Mouse (Mus musculus) embryonic facial prominence, embryonic 14.5 days (tissue): ENCODE measurements at regions not wholly inside any gene's neighbourhood (a gene's known extent, or its start where the extent isn't known, plus 50 kb on each side); places are given as distances from the start of the nearest gene placed in this dataset.
"Not testable (repeated sequence)": the region's sequence is repeated elsewhere in the genome, so short reads cannot be mapped to it uniquely, and the experiment has no call there.

Experiments used
- ATAC-seq: fragments of 200-750 bp; cut with Nextera tagmentation; 2 replicates; pipeline ENCODE4 v1.8.0; 2017; ENCODE audit warnings: low read depth, moderate number of reproducible peaks, moderate TSS enrichment
- DNase-seq: peaks from one replicate; pipeline ENCODE4 v3.0.0-alpha.2; 2015; ENCODE audit warnings: low spot score
- H3K27ac ChIP-seq: fragments of 300-500 bp; sonication (generic); replicated peaks from 2 replicates; pipeline ENCODE4 v1.5.1; 2014; ENCODE audit warnings: low read depth, mild to moderate bottlenecking, low read length, moderate library complexity
- H3K27me3 ChIP-seq: fragments of 300-500 bp; sonication (generic); replicated peaks from 2 replicates; pipeline ENCODE4 v1.6.1; 2014; ENCODE audit warnings: low read length; ENCODE audit not compliant: control insufficient read depth, insufficient read depth
- H3K36me3 ChIP-seq: fragments of 300-500 bp; sonication (generic); 2 replicates; pipeline ENCODE4 v1.6.1; 2014; ENCODE audit warnings: low read length, mixed read lengths; ENCODE audit not compliant: control insufficient read depth, insufficient read depth
- H3K4me1 ChIP-seq: fragments of 300-500 bp; sonication (generic); 2 replicates; pipeline ENCODE4 v1.6.1; 2014; ENCODE audit warnings: antibody characterized with exemption, low read length; ENCODE audit not compliant: control insufficient read depth, insufficient read depth
- H3K4me2 ChIP-seq: fragments of 300-500 bp; sonication (generic); 2 replicates; pipeline ENCODE4 v1.6.1; 2014; ENCODE audit warnings: low read depth, mild to moderate bottlenecking, low read length, moderate library complexity, mixed read lengths
- H3K4me3 ChIP-seq: fragments of 300-500 bp; sonication (generic); 2 replicates; pipeline ENCODE4 v1.5.1; 2014; ENCODE audit warnings: low read depth, mild to moderate bottlenecking, low read length
- H3K9ac ChIP-seq: fragments of 300-500 bp; sonication (generic); 2 replicates; pipeline ENCODE4 v1.6.1; 2014; ENCODE audit warnings: low read depth, mild to moderate bottlenecking, low read length, moderate library complexity, mixed read lengths
- H3K9me3 ChIP-seq: fragments of 300-500 bp; sonication (generic); 2 replicates; pipeline ENCODE4 v1.6.1; 2016; ENCODE audit warnings: low read length; ENCODE audit not compliant: control insufficient read depth
- WGBS: fragments of 180-500 bp; shearing (Covaris S2); extraction: QIAGEN DNeasy Blood & Tissue Kit; methylation state at CpG from one replicate; pipeline ENCODE4 v1.1.7; 2014; 5-methylcytosine and 5-hydroxymethylcytosine counted together

DNA sequence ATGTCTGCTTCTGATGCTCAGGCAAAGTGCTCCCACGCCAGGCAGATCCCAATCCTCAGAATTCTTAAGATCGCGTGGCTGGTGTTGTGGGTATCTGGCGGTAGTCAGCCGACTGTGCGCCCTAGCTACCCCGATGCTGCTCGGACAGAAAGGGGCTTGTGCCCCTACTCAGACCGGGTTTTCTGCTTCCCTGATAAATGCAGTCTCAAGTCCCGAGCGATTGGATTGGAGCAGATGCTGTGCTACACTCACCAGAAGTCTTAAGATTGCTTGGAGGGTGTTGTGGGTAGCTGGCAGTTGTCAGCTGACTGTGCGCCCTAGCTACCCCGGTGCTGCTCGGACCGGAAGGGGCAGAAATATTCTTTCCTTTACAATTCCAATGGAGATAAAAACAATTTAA lies 99.3 kb downstream of the Gm7489 start:
- WGBS, result 89% methylated on average over 15 of the region's 15 CpGs
- ATAC-seq, H3K9me3 ChIP-seq, H3K4me2 ChIP-seq, H3K9ac ChIP-seq, H3K27ac ChIP-seq, H3K36me3 ChIP-seq, H3K4me3 ChIP-seq, DNase-seq, H3K4me1 ChIP-seq, H3K27me3 ChIP-seq: not testable (repeated sequence)

DNA sequence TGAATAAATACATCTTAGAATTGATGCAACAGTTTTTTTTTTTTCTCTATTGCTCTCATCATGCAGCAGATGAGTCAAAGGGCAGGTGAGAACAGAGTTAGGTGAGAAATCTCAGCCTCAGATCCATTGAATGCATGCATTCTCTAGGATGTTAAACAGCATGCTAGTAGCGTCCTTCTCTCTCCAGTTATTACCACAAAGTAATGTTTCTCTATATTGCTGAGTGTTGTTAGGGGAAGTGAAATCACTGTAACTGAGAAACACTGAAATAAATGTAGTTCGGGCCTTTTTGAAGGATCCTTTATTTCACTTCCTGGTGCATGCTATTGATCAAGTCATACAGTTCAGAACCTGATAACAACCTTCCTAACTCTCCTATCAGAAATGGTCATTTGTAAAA lies 105.2 kb downstream of the Gm7489 start:
- WGBS, result 70% methylated on average over 2 of the region's 2 CpGs
- Histone ChIP-seq H3K9me3 (no peaks in the 10 kb centered on the region), H3K27ac (no peak overlapping the region), H3K9ac (no peak overlapping the region), H3K4me1 (no peaks in the 10 kb centered on the region), H3K4me2 (no peak overlapping the region), H3K4me3 (no peak overlapping the region), H3K27me3 (no peaks in the 10 kb centered on the region), H3K36me3 (no peaks in the 10 kb centered on the region)
- DNase-seq (no peak), ATAC-seq (no peak)

DNA sequence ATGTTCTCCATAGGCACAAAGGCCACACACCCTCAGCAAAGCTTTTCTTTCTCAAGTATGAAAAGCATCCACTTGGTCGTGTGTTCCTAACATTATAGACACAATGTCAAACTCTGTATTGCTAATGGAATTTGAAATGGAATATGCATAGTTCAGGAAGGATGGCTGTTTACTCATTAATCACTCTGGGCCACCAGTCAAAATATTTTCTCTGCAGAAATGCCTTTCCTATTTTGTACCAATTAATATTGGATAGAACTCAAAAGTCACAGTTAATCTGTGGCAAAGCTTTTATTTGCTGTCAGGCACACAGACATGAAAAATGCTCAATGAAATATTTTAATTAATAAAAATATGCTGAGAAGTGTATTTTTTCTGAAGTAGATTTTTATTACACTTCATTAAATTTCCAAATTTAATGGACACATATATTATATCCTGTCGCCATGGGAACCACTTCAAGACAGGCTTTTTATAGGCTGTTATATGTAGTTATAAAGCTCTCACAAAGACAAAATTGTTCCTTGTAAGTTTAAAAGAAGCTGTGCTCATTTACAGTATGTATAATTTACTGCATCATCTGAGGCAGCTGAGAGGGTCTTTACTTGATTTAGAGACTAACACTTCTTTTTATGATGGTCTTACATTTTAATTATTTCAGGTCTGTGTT lies 110.6 kb downstream of the Gm7489 start:
- no peak overlapping the region for H3K4me2 ChIP-seq
- no peaks in the 10 kb centered on the region for H3K4me1 ChIP-seq
- H3K36me3 ChIP-seq, result no peaks in the 10 kb centered on the region
- no peak overlapping the region for H3K27ac ChIP-seq
- WGBS, result 66% methylated on average over 2 of the region's 2 CpGs
- H3K9ac ChIP-seq, result no peak overlapping the region
- H3K9me3 ChIP-seq, result no peaks in the 10 kb centered on the region
- DNase-seq (no peak), ATAC-seq (no peak)
- H3K27me3 ChIP-seq, result no peaks in the 10 kb centered on the region
- H3K4me3 ChIP-seq, result no peak overlapping the region

DNA sequence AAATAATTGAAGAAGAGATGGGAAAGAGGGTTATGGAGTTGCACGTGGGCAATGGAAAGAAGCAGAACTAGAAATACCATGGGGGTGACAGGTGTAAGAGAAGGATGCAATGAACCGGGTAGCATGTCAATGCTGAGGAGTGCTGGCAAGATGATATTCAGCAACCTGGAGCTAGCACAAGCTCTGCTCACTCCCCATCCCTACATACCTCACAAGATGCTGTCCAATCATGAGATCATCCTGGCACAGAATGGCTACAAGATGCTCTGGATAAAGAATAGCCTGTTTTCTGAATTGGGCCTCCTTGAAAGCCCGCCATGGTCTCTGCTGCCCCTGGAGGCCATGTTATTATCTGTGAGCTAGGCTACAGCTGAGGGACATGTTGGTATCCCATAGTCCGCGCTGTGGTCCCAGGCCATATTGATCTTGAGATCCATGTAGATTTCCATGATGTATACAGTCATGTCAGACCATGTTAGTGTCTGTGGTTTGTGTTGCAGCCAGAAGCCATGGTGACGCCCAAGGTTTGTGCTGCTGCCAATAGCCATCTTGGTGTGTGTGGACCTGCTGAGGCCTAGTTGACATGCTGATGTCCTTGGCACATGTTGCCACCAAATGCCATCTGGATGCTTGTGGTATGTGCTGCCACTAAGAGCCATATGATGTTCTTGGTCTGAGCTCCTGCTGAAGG lies 114.0 kb downstream of the Gm7489 start:
- H3K9me3 ChIP-seq, result no peaks in the 10 kb centered on the region
- WGBS, result 93% methylated on average over 6 of the region's 6 CpGs
- no peaks in the 10 kb centered on the region for H3K36me3 ChIP-seq
- no peaks in the 10 kb centered on the region for H3K27me3 ChIP-seq
- H3K4me1 ChIP-seq, result no peaks in the 10 kb centered on the region
- ATAC-seq (no peak), DNase-seq (no peak)
- H3K4me2 ChIP-seq, result no peak overlapping the region
- no peak overlapping the region for H3K4me3 ChIP-seq
- H3K9ac ChIP-seq, result no peak overlapping the region
- no peak overlapping the region for H3K27ac ChIP-seq

DNA sequence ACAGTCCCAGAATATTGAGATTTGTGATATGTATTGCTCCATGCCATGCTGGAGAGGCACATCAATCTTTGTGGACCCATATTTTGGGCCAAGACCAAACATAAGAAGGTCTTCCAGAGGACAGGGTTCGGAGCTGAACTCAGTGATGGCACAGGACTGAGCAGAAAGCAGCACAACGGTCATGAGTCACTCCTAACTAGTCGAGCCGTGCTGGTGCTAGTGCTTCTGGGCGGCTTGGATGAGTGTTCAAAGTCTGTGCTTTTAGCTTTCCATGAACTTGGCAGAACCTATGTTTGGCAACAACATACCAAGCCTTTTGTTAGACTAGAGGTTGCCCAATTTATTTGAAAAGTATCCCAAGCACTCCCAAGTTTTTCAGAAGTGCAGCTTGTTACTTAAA lies 149.1 kb downstream of the Gm7489 start:
- H3K9me3 ChIP-seq, result no peaks in the 10 kb centered on the region
- WGBS, result 82% methylated on average over 5 of the region's 5 CpGs
- no peaks in the 10 kb centered on the region for H3K27me3 ChIP-seq
- H3K36me3 ChIP-seq, result no peaks in the 10 kb centered on the region
- no peak overlapping the region for H3K27ac ChIP-seq
- H3K4me1 ChIP-seq, result no peaks in the 10 kb centered on the region
- no peak overlapping the region for H3K9ac ChIP-seq
- DNase-seq (no peak), ATAC-seq (no peak)
- H3K4me3 ChIP-seq, result no peak overlapping the region
- H3K4me2 ChIP-seq, result no peak overlapping the region

DNA sequence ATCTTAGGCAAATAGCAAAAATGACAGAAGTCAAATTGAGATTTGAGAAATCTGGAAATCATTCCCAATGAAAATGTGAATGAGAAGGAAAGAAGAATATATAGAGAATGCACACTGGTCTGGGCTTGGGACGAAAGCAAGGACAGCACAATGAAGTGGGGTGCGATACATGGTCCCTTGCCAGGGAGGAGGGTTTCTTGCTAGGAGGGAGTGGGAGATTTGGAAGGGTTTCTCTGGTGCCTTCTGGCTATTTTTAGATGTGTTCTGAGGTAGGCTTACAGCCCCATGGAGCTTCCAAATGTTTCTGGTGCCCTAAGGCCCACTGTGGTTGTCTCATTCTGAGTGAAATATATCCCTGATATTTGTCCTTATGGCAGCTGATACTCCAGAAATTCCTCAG lies 166.0 kb downstream of the Gm7489 start:
- DNase-seq, result no peak
- Histone ChIP-seq H3K4me2 (no peak overlapping the region), H3K4me3 (no peak overlapping the region), H3K27ac (no peak overlapping the region), H3K9ac (no peak overlapping the region), H3K27me3 (no peaks in the 10 kb centered on the region), H3K9me3 (no peaks in the 10 kb centered on the region), H3K36me3 (no peaks in the 10 kb centered on the region), H3K4me1 (no peaks in the 10 kb centered on the region)
- no peak for ATAC-seq
- 79% methylated on average over 2 of the region's 2 CpGs for WGBS

DNA sequence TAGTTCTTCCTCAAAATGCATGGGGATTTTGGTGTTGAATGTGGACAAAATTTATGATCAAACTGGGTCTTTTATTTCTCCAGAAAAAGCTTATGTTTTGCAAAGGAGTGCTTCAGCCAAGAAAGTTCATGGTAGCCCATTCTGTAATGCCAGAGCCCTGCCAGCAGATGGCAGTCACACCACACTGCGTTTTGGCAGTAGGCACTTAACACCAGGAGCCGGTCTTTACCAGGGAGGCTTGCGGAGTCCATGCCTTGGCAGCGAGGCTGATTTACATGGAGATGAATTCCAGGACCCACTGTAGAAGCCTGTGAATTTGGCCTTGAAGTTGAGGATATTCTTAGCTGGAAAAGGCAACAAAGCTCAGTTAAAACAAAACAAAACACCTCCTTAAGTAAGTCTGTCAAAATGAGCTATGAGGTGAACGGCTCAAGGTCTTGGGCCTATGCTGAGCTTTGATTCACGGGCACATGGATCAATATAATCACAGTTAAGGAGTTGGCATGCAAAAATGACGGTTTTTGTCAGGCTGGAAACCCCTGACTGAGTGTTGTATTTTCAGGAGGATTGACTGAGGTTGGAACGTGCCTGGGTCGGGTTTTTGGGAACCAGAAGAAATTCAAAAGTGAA lies 185.4 kb downstream of the Gm7489 start:
- H3K36me3 ChIP-seq, result no peaks in the 10 kb centered on the region
- H3K4me1 ChIP-seq, result no peaks in the 10 kb centered on the region
- no peak overlapping the region for H3K27ac ChIP-seq
- ATAC-seq (peak; percentile 79), DNase-seq (peak; percentile 86)
- H3K27me3 ChIP-seq, result no peaks in the 10 kb centered on the region
- H3K9ac ChIP-seq, result no peak overlapping the region
- no peak overlapping the region for H3K4me2 ChIP-seq
- H3K9me3 ChIP-seq, result no peaks in the 10 kb centered on the region
- no peak overlapping the region for H3K4me3 ChIP-seq
- WGBS, result 38% methylated on average over 9 of the region's 9 CpGs

DNA sequence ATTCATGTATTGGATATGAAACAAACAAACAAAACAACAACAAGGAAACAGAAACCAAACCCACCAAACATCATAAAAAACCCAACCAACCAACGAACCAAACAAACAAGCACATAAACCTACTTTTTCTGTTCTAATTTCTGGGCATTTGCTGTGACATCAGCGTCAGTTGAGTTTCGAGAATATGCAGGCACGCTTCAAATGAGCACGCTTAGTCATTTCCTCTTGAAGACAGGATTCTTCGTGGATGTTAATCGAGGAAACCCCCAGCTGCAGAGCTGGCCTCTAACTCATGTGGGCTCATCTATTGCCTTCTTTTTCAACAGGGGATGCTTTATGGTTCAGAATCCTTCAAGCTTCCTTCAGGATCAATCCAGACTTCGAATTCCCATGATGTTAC lies 187.0 kb downstream of the Gm7489 start:
- H3K9me3 ChIP-seq, result no peaks in the 10 kb centered on the region
- no peak overlapping the region for H3K4me3 ChIP-seq
- no peak for ATAC-seq
- H3K36me3 ChIP-seq, result no peaks in the 10 kb centered on the region
- H3K4me1 ChIP-seq, result no peaks in the 10 kb centered on the region
- no peak for DNase-seq
- no peaks in the 10 kb centered on the region for H3K27me3 ChIP-seq
- H3K27ac ChIP-seq, result no peak overlapping the region
- H3K9ac ChIP-seq, result no peak overlapping the region
- H3K4me2 ChIP-seq, result no peak overlapping the region
- WGBS, result 54% methylated on average over 8 of the region's 8 CpGs

DNA sequence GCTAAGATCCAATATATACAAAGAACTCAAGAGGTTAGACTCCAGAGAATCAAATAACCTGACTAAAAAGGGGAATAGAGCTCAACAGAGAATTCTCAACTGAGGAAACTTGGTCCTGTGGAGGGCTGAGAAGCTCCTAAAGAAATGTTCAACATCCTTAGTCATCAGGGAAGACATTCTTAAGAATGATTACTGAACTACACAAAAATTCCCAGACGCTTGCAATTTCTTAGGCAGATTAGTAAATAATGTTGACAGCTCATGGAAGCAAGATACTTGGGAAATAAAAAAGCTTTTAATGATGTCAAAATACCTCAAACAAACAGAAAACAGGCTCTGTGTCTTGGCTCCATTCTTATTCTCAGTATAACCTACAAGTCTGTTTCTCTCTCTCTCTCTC lies 206.6 kb downstream of the Gm7489 start:
- ATAC-seq, result no peak
- Histone ChIP-seq H3K9ac (no peak overlapping the region), H3K9me3 (no peaks in the 10 kb centered on the region), H3K36me3 (no peaks in the 10 kb centered on the region), H3K27ac (no peak overlapping the region), H3K4me2 (no peak overlapping the region), H3K4me1 (no peaks in the 10 kb centered on the region), H3K27me3 (no peaks in the 10 kb centered on the region), H3K4me3 (no peak overlapping the region)
- 63% methylated on average over 1 of the region's 1 CpGs for WGBS
- no peak for DNase-seq
